Mouse (Mus musculus) thymus, postnatal 0 days (tissue): ENCODE measurements around the gene Atf7. TPM values are rescaled to one million over a fixed set of nuclear protein-coding genes. Genes with fewer than 3 reads are reported as not detected.

Experiments
- DNase-seq: peaks from one replicate; pipeline ENCODE4 v3.0.0-alpha.2; 2015; ENCODE audit warnings: low spot score
- polyA plus RNA-seq: library from polyadenylated mRNA; unstranded; fragments of >200 nt; fragmentation: Nextera tagmentation; extraction: Ambion mirVana; gene quantifications from 2 replicates; pipeline ENCODE4 v1.2.1, GENCODE M21; 2015

The Atf7 gene
- polyA plus RNA-seq, 1 experiment from 2014 or later, result 21.8 TPM

DNA sequence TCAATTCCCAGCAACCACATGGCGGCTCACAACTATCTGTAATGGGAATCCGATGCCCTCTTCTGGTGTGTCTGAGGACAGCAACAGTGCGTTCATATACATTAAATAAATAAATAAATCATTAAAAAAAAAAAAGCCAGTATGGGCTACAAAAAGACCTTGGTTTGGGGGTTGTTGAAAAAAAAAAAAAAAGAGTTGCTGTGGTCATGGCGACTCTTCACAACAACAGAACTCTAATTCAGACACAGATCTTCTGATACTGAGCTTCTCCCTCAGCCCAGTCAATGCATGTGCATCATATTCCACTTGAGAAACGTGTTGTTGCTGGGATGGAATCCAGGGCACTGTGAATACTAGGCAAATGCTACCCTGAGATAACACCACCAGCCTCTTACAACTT lies 72.7 kb downstream of the Atf7 start:
- no peak for DNase-seq

DNA sequence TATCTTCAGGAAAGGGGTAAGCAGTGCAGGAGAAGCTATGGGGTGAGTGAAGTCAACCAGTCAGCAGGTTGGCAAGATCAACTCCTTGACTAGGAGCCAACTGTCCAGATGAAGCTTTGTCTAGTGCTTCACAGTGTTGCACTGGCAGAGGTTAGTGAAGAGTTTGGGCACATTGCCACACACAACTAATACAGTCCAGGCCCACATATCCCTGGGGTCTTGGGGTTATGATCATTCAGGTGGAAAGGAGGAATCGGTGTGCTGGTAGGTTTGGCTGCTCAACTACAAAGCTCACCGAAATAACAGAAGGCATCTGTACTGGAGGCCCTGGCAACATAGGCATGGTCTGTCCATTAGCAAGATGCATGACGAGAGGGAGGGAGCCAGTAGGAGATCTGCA lies 77.8 kb downstream of the Atf7 start:
- no peak for DNase-seq

DNA sequence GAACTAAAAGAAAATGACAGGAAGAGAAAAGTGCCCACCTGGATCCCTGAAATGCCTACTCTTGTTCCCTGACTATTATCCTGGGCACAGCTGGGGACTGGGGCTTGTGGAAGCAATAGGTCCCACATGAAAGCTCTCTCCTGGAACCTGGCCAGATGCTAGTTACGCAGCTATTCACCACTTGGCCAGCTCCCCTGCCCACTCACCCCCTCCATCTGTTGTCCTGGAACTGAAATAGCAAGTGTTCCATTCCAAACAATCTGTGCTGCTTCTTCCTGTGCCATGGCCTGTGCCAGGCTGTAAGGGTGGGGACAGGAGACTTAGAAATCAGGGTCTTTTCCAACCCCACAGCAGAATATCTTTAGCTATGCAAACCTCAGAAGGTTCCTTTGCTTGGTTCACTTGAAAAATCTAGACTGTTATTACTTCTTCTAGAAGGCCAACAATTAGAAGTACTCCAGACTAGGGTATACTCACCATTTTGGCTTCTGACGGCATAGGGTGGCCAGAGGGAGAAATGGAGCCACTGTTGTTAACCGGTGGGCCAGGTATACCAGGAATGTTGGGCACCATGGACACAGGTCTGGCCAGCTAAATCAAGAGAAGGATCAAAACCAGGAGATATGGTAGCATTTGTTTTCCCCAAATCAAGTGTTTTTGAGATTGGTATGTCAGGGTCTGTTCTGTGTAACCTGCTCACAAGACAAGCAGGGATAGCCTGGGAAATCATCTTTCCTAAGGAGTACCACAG lies 78.4 kb downstream of the Atf7 start:
- DNase-seq, result no peak

DNA sequence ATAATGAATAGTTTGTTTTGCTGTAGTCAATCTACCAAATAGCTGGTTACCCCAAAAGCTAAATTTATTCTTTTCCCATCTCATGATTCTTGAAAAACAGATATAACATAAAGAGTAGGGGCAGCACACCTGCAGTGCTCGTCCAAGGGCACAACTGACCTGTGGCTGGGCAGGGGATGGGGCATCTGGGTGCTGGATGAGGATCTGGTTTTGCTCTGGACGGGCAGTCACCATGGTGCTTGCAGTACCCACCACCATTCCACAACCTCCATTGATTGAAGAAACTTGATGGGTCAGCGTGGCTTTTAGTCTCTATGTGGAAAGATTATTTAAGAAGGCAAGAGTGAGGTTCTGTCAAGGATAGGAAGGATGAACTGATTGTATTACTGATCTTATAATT lies 79.0 kb downstream of the Atf7 start:
- no peak for DNase-seq

DNA sequence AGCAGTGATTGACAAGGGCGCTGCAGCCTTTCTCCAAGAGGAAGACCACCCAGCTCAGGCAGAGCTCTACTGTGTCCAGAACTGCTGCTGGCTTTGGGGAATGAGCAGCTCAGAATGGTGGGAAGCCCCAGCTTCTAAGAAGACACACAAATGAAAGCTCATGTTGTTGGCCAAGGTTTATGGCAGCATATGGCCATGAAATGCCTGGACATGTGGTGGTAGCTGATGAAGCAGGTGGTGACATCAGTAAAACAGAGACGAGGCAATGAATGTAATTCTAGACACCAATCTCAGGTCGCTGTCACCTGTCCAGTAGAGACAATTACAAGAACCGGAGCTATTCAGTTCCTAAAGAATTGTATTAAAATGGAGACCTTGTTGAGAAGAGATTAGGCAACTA lies 80.5 kb downstream of the Atf7 start:
- DNase-seq, result no peak

DNA sequence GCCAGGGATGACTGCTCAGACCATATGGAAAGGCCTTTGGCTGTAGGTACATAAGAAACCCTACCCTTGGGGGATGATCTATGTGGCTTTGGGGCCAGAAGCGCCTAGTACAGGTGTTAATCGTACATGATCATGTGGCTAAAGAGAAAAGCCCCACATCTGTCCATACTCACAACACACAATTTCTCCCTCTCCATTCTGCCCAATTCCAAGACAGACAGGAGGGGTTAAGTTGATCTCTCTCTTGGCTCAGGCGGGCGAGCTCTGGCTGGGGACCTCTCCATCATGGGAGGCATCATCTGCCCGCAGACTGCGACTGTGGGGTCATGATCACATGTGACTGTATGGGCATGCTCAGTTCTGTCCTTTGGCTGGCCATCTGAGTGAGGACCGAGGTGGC lies 91.3 kb downstream of the Atf7 start:
- DNase-seq, result no peak

DNA sequence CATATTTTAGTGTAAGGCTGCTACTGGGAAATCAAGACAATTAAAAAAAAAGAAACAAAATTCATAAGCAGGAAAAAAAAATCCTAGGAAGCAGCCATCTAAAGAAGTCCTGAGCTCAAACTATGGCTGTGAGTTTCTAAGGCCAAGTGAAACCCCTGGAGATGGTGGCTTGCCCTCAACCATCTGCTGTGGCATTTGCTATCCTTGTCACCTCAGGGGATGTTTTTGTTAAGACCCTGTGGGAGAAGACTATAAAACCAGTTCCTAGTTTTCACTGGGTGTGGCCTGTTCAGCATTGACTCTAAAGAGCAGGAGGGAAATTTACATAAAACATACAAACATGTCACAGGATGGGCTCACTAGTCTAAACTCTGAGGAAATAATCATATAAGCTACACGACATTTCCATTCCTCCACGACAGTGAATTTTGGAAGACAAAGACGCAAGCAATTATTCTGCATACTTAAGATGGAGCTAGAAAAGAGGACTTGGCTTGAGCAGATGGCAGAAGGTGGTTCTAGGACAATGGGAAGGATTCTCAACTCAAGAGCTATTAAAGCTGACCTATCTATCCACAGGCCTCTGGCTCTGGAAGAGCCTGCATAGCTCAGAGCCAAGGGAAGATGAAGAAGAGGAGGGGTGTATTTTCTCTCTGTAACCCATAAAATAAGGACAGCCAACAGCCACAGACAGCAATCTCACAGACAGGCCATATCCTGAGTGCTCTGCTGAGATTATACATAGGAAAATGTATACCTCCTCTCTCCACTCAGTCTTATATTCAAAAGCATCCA lies 93.0 kb downstream of the Atf7 start:
- DNase-seq, result no peak

DNA sequence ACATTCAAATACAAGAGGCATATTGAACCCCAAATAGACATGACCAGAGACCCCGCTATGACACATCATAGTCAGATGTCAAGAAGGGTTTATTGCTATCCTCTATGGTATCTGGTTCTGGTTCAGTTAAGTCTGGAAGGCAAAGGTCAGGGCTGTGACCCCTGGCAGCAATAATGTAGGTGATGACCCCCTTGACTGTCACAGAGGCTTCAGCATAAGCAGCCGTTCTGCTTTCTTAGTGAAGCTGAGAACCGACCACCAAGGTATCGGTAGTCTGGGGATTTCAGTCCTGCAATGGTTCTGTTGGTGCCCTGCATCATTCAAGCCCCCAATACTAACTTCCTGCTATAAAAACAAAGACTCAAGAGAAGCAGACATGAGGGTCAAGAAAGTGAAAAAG lies 93.7 kb downstream of the Atf7 start:
- DNase-seq, result no peak

DNA sequence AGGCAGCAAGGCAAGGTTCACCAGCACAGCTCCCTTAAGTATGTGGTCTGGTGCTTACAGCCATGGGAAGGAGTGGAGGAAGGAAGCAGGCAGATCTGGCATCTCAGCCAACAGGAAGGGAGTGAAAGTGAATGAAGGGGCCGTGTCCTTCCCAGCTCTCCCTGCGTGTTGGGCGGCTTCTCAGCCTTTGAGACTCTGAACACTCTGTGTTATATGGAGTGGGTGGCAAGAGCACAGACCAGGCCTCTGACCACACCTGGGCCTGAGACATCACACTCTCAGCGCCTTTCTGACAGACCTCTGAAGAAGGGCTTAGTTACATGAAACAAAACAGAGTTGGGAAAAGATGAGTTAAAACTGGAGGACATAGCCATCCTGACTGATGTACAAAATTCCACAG lies 94.7 kb downstream of the Atf7 start:
- DNase-seq, result no peak

DNA sequence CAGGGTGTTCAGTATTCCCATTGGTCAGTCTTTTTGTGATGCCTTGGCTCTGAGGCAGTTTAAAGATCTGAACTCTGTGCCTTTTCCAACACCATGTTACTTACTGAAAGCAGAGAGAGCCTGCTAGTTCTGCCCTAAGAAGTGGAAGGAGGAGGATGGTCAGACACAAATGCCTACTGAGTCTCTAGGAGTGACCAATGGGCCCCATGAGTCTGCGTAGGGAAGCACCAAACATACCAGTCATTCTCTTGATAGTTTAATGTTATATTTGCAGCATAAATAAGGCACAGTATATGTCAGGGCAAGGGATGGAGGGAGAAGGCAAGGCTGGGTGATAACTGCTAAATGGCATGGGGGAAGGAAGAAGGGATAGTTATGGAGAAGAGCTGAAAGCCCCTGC lies 96.9 kb downstream of the Atf7 start:
- DNase-seq, result no peak

DNA sequence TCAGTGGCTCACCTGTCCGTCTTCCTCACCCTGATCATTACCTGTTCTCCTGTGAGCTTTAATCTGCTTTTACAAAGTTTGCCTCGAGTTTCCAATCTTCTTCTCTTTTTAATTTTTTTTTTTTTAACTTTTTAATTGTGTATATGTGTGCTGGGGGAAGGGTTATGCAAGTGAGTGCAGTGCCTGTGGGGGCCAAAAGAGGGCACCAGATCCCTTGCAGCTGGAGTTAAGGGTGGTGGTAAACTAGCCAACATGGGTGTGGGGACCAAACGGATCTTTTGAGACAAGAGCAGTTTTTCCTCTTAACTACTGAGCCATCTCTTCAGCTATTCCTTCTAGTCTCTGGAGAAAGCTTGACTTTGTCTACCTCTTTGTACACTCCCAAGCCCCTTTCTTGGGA lies 97.3 kb downstream of the Atf7 start:
- peak; percentile 32 for DNase-seq

DNA sequence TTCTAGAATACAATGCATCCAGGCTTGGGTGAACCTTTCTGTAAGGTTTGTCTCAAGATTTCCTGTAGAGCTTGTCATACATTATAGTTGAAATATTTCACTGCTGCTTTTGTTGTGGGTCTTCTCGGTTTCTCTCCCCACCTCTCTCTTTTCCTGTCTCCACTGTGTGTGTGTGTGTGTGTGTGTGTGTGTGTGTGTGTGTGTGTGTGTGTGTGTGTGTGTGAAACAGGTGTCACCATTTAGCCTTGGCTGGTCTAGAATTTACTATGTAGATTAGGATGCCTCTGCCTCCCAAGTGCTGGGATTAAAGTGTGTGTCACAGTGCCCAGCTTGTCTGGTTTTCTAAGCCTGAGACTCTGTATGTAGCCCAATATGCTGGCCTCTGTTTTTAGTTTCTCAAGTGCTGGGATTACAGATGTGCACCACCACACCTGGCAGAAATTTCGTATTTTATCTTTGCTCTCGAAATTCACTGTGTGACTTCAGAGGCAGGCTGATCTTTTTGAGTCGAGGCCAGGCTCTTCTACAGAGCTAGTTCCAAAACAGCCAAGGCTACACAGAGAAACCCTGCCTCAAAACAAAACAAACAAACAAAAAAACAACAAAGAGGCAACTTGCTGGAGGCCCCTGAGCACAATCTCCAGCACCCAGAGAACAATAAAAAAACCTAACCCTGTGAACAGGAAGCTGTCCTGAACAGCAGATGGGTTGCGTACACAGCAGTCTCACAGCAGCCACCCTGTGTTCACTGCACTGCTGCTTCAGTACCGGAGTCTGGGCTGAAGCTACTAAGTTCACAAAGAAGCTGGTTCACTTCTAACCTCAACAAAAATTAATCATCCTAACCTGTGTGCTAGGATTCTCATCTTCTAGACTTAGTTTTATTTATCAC lies 98.9 kb downstream of the Atf7 start:
- peak; percentile 71 for DNase-seq

DNA sequence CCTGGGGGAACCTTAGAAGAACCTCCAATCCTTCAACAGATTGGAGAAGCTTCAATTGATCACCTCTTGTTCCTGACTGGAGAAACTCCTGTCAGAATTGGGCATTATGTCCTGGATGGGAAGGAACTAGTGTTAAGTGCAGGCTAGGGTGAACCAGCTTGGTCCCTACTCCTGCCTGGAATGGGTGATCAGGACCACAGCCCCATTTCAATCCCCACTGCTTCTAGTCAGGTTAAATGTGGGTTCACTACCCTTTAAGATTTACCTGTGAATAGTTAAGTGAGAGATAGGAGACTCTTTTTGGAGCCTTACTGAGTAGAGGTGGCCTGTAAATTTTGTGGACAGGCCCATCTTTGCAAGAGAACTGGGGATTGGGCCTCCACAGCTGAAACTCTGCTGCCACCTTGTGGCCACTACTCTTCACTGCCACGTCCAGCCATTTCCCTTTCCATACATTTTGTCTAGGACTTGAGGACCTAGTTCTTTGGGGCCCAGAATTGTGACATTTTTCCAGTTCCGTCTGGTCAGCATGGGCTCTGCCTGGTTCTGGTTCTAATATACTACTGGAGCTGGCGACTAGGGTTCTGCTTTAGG lies 100.3 kb downstream of the Atf7 start, which contains the start of gene Npff:
Gene Npff (minus strand): TSS at position 51 of the 594 bp plus-strand sequence.
- DNase-seq, result peak; percentile 79

DNA sequence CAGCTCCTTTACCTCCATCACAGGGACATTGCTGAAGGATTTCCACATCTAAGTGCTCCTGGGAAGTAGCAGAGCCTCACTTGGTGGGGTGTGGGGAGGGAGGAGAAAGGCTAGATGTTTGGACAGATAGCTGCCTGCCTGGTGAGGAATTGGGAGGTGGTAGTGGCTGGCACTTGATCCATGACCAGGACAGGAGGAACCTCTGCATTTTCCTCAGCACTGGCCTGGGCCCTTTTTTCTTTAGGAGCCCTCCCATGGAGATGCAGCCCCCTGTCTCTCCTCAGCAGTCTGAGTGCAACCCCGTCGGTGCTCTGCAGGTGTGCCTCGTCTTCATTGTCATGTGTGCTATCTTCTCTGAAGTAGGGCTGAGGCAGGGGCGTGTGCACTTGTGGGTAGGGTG lies 103.8 kb downstream of the Atf7 start:
- DNase-seq, result no peak

DNA sequence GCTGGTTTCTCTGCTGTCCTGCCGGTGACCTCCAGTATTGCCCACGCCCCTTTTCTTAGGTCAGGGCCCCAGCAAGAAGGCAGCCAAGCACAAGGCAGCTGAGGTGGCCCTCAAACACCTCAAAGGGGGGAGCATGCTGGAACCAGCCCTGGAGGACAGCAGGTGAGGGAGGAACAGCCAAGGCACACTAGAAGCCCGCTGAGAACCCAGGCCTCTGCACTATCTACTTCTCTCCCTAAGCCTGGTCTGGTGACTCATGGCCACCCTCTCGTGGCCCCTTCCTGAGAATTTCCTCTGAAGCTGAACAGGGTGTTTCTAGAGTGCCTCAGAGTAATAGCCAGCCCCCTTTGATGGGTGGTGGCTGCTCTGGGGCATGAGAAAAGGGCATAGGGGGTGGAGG lies 104.8 kb downstream of the Atf7 start:
- DNase-seq, result no peak

DNA sequence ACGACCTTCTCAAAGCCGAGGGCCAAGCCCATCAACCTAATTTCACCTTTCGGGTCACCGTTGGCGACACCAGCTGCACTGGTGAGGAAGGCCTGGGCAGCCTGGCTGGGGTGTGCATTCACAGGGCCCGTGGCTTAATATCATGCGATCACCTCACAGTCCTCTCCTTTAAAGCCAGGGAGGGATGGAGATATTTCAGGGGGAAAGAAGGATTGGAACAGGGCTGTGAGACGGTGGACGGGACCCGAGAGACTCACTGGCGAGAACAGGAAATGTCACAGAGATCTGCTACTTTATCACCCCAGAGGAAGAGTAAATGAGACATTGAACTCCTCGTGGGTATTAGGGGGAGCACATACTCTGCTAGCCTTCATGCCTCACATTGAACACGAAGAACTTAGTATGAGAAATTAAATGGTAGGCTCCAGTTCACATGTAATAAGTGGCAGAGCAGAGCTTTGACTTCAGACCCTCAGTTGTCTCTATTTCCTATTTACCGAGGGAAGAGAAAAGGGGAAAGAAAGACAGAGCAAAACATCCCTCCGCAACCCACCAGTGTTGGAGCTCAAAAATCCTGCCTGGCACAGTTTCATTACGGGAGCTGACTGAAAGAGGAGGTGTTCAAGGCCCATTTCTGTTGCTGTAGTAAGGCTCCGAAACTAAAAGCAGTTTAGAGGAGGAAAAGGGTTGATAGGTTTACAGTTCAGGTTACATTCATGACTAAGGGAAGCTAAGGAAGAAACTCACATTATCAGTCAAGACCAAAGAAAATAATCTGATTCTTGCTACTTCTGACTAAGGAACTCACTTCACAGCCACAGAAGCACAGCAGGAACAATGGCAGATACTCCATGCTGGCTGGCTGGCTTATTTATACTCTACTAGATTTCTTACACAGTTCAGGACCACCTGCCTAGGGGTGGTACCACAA lies 105.8 kb downstream of the Atf7 start:
- peak; percentile 14 for DNase-seq

DNA sequence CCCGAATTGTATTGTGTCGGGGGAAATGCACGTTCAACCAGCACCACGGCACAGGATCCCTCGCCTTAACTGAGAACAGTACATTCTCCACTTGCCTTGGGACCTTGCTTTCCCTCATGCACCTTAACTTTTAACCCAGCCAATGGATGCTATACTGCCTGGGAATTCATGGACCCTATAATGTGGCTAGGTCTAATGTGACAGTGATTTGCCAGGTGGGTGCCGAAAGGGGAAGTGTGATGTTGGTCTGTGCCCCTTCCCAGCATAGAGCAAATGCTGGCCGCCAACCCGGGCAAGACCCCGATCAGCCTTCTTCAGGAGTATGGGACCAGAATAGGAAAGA lies 106.4 kb downstream of the Atf7 start:
- no peak for DNase-seq

DNA sequence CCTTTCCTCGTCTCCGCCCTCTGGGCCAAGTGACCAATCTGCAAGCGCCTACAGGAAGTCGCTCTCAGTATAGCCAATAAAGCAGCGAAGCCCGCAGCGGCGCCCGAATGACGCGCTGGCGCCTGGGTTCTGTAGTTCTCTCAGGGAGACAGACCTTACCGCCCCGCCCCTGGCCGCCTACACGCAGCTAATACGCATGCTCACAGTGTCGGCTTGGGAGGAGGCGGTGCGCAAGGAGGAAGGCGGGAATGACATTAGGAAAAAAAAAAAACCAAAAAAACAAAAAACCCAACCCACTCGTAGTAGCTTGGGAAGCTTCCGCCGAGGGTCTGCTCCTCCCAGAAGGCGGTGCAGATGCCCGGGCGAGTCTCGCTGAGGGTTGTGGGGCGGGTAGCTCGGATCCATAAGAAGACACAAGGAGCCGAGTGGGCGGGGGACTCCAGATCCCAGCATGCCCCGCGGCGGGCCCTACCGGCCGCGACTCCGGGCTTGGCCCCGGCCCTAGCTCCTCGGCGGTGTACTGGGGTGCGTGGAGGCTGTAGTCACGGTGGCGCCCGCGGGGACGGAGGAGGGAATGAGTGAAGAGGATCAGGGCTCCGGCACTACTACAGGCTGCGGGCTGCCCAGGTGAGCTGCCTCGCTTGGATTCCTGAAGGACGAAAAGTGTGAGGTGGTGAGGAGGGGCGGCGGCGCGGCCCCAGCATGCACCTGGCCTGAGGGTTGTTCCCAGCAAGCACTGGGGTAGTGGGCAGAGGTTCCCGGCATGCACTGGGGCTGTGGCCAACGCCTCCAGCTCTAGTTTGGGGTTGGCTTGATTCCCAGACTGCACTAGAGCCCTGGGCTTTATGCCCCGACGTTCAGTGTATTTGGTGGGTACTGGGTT lies 107.0 kb downstream of the Atf7 start, which contains the start of gene Tarbp2:
Gene Tarbp2 (plus strand): TSS at position 217 of the 883 bp plus-strand sequence.
- DNase-seq, result peak; percentile 99

DNA sequence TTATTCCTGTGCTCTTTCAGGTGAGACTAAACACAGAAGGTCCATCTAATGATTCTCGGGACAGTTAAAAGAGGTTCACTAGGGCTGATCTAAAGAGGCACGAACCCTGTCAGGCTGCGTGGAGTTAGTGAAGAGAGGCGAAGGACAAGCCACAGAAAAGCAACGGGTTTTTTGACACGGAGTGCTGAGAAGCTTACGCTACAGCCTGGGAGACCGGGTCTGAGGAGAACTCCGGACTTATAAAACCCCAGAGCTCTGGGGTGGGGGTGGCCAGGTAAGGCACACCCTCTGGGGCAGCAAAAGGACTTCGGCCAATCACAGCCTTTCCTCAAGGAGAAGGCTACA lies 107.7 kb downstream of the Atf7 start:
- no peak for DNase-seq
